Mouse (Mus musculus): ENCODE data around the gene Ccr2. TPM values are rescaled to one million over a fixed set of nuclear protein-coding genes. Genes with fewer than 3 reads are reported as not detected.
"Not testable (repeated sequence)": the region's sequence is repeated elsewhere in the genome, so short reads cannot be mapped to it uniquely, and the experiment has no call there.

Ccr2 gene
- 4.9 and 5.0 TPM in 2 replicates for polyA plus RNA-seq (2015; fragmentation: Nextera tagmentation; extraction: Ambion mirVana)

- no peak for DNase-seq
- Histone ChIP-seq H3K27me3 (ENCODE audit: insufficient read depth, low read length) (no peaks in the 10 kb centered on the region), H3K9me3 (ENCODE audit: low read length) (no peaks in the 10 kb centered on the region), H3K4me2 (ENCODE audit: low read depth, low read length) (no peak within 1 kb of the TSS), H3K9ac (replicated peaks) (no peak within 1 kb of the TSS), H3K4me3 (ENCODE audit: low read depth, low read length) (no peak within 1 kb of the TSS), H3K4me1 (ENCODE audit: insufficient read depth) (peaks cover 4% of the 10 kb centered on the region), H3K36me3 (replicated peaks; ENCODE audit: insufficient read depth, low read length) (no peaks in the 10 kb centered on the region), H3K27ac (ENCODE audit: low read depth) (no peak within 1 kb of the TSS)
- TF ChIP-seq CTCF (IDR thresholded peaks at IDR 0.05; ENCODE audit: low read depth) (no peak), EP300 (IDR thresholded peaks at IDR 0.05; ENCODE audit: low read depth) (no peak)
- no peak for ATAC-seq
- 77% methylated on average over 4 of the region's 4 CpGs for WGBS (ENCODE audit: insufficient replicate concordance)
Measured at GRCm38 (mm10) chr9:124101723-124102122, at the start of gene Ccr2. Gene Ccr2, plus strand, starts transcription at chr9:124101950.

- Histone ChIP-seq H3K27me3 (ENCODE audit: insufficient read depth, low read length) (no peaks in the 10 kb centered on the region), H3K27ac (ENCODE audit: low read depth) (peak overlapping the region; percentile 34), H3K4me3 (ENCODE audit: low read depth, low read length) (no peak overlapping the region), H3K36me3 (replicated peaks; ENCODE audit: insufficient read depth, low read length) (no peaks in the 10 kb centered on the region), H3K4me1 (ENCODE audit: insufficient read depth) (0 out of 2 replicates have a peak, but pooled peaks cover 6% of the 10 kb centered on the region), H3K9me3 (ENCODE audit: low read length) (no peaks in the 10 kb centered on the region), H3K4me2 (ENCODE audit: low read depth, low read length) (no peak overlapping the region), H3K9ac (replicated peaks) (no peak overlapping the region)
- ATAC-seq (no peak), DNase-seq (no peak)
- 41% methylated on average over 2 of the region's 2 CpGs for WGBS (ENCODE audit: insufficient replicate concordance)
- TF ChIP-seq CTCF (IDR thresholded peaks at IDR 0.05; ENCODE audit: low read depth) = no peak
- no peak; the same call in 1 of the 2 replicates for TF ChIP-seq EP300 (IDR thresholded peaks at IDR 0.05; ENCODE audit: low read depth)
Measured at GRCm38 (mm10) chr9:124053532-124053931, 48.2 kb upstream of the Ccr2 start.

DNA sequence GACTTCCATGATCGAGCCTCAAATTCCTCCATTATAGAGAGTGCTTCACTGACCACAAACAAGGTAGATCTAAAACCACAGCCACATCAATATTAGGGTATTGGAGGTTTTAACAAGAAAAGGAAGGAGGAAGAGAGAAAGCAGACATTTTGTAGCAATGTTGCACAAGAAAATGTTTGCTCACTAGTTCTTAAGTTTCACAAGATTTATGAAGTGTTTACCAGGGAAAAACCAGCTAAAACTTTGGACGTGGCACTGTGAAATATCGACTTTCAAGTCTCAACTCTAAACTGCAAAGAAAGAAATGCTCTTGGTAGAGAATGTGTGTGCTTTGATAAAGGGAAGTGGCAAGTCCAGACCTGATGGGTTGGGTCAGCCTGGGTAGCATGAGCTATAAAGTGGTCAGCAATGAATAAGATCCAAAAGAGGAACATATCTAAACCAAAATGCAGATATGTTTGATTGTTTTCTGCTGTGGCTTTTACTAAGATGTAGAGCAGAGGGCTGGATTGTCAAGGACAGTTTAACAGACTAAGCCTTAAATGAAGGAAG lies 45.5 kb upstream of the Ccr2 start:
- Histone ChIP-seq H3K9ac (replicated peaks) (no peak overlapping the region), H3K4me1 (ENCODE audit: insufficient read depth) (peaks cover 14% of the 10 kb centered on the region), H3K36me3 (replicated peaks; ENCODE audit: insufficient read depth, low read length) (no peaks in the 10 kb centered on the region), H3K9me3 (ENCODE audit: low read length) (no peaks in the 10 kb centered on the region), H3K27ac (ENCODE audit: low read depth) (peak overlapping the region; percentile 56; the same call in 1 of the 2 replicates), H3K27me3 (ENCODE audit: insufficient read depth, low read length) (no peaks in the 10 kb centered on the region), H3K4me3 (ENCODE audit: low read depth, low read length) (no peak overlapping the region), H3K4me2 (ENCODE audit: low read depth, low read length) (no peak overlapping the region)
- WGBS (ENCODE audit: insufficient replicate concordance) = 47% methylated on average over 3 of the region's 3 CpGs
- no peak for TF ChIP-seq CTCF (IDR thresholded peaks at IDR 0.05; ENCODE audit: low read depth)
- TF ChIP-seq EP300 (IDR thresholded peaks at IDR 0.05; ENCODE audit: low read depth) = no peak
- ATAC-seq (0 out of 2 replicates have a peak, but pooled peaks have one; percentile 17), DNase-seq (no peak)

GRCm38 (mm10) chr9:124059660-124060352 lies 41.9 kb upstream of the Ccr2 start:
- no peaks in the 10 kb centered on the region for H3K36me3 ChIP-seq (replicated peaks; ENCODE audit: insufficient read depth, low read length)
- ATAC-seq (no peak), DNase-seq (no peak)
- no peak overlapping the region for H3K27ac ChIP-seq (ENCODE audit: low read depth)
- no peak overlapping the region for H3K9ac ChIP-seq (replicated peaks)
- H3K4me1 ChIP-seq (ENCODE audit: insufficient read depth) = peaks cover 15% of the 10 kb centered on the region
- H3K27me3 ChIP-seq (ENCODE audit: insufficient read depth, low read length) = no peaks in the 10 kb centered on the region
- 65% methylated on average over 2 of the region's 2 CpGs for WGBS (ENCODE audit: insufficient replicate concordance)
- H3K4me3 ChIP-seq (ENCODE audit: low read depth, low read length) = no peak overlapping the region
- no peak overlapping the region for H3K4me2 ChIP-seq (ENCODE audit: low read depth, low read length)
- TF ChIP-seq EP300 (IDR thresholded peaks at IDR 0.05; ENCODE audit: low read depth) = no peak
- no peak for TF ChIP-seq CTCF (IDR thresholded peaks at IDR 0.05; ENCODE audit: low read depth)
- no peaks in the 10 kb centered on the region for H3K9me3 ChIP-seq (ENCODE audit: low read length)

DNA sequence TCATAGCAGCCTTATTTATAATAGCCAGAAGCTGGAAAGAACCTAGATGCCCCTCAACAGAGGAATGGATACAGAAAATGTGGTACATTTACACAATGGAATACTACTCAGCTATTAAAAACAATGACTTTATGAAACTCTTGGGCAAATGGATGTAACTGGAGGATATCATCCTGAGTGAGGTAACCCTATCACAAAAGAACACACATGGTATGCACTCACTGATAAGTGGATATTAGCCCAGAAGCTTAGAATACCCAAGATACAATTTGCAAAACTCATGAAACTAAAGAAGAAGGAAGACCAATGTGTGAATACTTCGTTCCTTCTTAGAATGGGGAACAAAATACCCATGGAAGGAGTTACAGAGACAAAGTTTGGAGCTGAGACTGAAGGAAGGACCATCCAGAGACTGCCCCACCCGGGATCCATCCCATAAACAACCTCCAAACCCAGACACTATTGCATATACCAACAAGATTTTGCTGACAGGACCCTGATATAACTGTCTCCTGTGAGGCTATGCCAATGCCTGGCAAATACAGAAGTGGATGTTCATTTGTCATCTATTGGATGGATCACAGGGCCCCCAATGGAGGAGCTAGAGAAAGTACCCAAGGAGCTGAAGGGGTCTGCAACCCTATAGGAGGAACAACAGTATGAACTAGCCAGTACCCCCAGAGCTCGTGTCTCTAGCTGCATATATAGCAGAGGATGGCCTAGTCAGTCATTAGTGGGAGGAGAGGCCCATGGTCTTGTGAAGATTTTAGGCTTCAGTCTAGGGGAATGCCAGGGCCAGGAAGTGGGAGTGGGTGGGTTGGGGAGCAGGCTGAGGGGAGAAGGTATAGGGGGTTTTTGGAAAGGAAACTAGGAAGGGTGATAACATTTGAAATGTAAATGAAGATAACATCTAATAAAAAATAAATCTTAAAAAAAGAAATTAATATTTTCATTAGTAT lies 40.0 kb upstream of the Ccr2 start:
- not testable (repeated sequence) for H3K4me3 ChIP-seq (ENCODE audit: low read depth, low read length); DNase-seq; H3K9me3 ChIP-seq (ENCODE audit: low read length); ATAC-seq; H3K9ac ChIP-seq (replicated peaks); H3K4me2 ChIP-seq (ENCODE audit: low read depth, low read length); H3K36me3 ChIP-seq (replicated peaks; ENCODE audit: insufficient read depth, low read length); H3K27me3 ChIP-seq (ENCODE audit: insufficient read depth, low read length)
- peaks cover 11% of the 10 kb centered on the region for H3K4me1 ChIP-seq (ENCODE audit: insufficient read depth)
- 51% methylated on average over 3 of the region's 3 CpGs for WGBS (ENCODE audit: insufficient replicate concordance)
- TF ChIP-seq EP300 (IDR thresholded peaks at IDR 0.05; ENCODE audit: low read depth) = peak; percentile 84
- peak overlapping the region; percentile 72 for H3K27ac ChIP-seq (ENCODE audit: low read depth)

GRCm38 (mm10) chr9:124066572-124067103 lies 35.1 kb upstream of the Ccr2 start:
- H3K9me3 ChIP-seq (ENCODE audit: low read length) = no peaks in the 10 kb centered on the region
- H3K27ac ChIP-seq (ENCODE audit: low read depth) = no peak overlapping the region
- H3K4me3 ChIP-seq (ENCODE audit: low read depth, low read length) = no peak overlapping the region
- no peaks in the 10 kb centered on the region for H3K36me3 ChIP-seq (replicated peaks; ENCODE audit: insufficient read depth, low read length)
- TF ChIP-seq EP300 (IDR thresholded peaks at IDR 0.05; ENCODE audit: low read depth) (no peak), CTCF (IDR thresholded peaks at IDR 0.05; ENCODE audit: low read depth) (no peak)
- ATAC-seq (no peak), DNase-seq (no peak)
- H3K27me3 ChIP-seq (ENCODE audit: insufficient read depth, low read length) = no peaks in the 10 kb centered on the region
- peaks cover 8% of the 10 kb centered on the region for H3K4me1 ChIP-seq (ENCODE audit: insufficient read depth)
- no peak overlapping the region for H3K9ac ChIP-seq (replicated peaks)
- H3K4me2 ChIP-seq (ENCODE audit: low read depth, low read length) = no peak overlapping the region
